Mouse (Mus musculus) kidney, adult 8-10 months (tissue): ENCODE measurements around the gene Olfr520.
"Not testable (repeated sequence)": the region's sequence is repeated elsewhere in the genome, so short reads cannot be mapped to it uniquely, and the experiment has no call there.

Experiments
- DNase-seq, 2 experiments: peaks; one replicate each; pipeline ENCODE4 v3.0.0; 2022

Olfr520 gene

DNA sequence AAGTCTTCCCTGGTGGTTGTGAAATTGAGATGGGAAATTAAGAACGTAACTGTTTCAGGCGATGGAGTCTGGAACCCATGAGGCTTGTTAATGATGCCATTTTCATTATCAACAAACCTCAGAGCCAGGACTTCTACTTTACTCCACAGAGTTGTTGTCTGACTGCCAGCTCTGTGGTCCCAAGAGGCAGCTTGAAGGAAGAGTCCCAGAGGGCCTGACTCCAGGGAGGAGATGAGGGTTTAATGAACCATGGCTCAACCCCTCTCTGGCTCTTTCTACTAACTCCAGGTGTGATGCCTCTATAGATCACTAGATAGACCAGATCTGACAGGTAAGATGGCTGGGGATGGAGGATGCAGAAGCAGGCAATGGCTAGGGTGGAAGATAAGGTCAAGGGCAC, at the start of gene Olfr520:
TSS of gene Olfr520 (plus strand) at position 301 of the 400 bp plus-strand sequence.
- DNase-seq: no peak

DNA sequence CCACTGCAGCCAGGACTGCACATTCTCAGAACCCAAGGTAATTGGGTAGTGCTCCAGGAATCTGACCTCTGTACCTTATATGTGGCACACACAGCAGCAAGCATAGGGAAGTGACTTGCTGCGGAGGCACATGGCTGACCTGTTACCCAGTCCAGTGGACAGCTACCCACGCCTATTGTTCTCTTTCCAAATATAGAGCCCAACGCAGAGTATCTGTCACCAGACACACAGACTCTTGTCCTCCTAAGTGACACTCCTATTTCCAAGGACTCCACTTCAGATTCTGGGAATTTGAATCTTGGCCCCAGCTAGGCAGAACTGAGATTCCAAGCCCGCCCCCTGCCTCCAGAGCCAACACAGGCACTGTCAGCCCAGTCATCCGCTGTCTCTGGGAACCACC, 49.3 kb upstream of the Olfr520 start:
- DNase-seq: peak in 1 of 2 experiments; percentile 16

DNA sequence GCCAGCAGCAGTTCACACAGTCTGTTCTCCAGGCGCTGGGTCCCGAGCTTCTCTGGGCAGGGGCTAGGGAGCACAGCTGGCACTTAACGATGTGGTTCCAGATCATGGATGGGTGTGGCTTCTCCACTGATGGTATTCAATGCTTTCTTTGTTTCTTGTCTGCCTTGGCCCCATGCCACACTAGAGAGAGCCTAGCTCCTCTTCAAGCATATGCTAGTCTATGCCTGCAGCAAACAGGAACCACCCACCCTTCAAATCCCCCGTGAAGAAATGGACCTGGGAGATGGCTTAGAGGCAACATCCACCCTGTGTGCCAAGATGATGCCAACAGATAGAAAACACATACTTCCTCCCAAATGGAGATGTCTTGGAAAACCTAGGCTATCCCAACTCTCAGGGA, 46.0 kb upstream of the Olfr520 start:
- DNase-seq: no peak

DNA sequence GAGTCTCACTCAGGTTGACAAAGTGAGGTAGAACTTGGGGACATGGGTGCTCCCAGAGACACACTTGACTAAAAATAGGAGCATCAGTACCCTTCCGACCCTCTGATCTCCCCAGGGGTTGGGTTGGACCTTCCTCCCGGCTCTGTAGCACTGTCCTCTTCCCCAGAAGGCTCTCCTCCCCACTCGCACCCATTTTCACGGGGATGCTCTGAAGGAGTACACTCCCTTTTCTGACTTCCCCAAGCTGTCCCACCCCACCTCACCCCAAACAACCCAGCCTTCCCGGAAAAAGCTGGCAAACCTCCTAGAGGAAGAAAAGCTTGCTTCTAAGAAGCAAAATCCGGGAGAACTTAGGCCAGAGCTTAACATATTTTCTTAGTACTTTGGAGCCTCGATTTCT, 39.3 kb upstream of the Olfr520 start:
- no peak for DNase-seq

DNA sequence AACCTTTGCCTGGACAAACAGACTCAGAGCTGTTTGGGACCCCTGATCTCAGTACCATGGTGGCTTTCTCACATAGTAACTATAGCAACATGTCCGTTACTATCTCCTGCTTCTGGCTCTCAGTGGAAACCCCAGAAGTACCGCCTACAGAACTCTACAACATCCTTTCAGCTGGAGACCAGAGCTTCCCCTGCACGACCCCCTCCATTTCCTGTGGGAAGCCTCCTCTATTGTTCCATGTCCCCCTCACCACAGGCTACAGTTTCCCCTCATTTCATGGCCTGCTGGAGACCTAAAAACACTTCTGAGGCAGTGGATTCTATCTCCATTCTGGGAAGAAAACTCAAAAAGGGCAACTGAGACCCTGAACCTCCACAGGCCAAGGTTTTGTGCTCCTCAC, 37.7 kb upstream of the Olfr520 start:
- no peak for DNase-seq

DNA sequence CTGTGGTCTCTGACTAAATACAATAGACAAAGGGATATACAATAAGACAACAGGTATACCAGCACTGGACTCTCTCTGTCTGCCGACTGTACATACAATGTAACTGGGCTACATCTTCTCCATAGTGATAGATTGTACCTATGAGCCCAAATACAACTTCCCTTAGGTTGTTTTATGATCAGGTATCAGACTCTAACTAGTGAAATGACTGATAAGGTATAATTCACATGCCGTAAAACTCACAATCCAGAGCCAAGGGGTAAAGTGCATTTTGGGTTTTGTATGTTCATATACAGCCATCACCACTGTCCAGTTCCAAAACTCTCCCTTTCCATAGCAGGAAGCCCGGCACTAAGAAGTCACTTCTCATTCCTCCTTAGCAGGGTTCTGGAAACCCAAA, 36.7 kb upstream of the Olfr520 start:
- DNase-seq: no peak

DNA sequence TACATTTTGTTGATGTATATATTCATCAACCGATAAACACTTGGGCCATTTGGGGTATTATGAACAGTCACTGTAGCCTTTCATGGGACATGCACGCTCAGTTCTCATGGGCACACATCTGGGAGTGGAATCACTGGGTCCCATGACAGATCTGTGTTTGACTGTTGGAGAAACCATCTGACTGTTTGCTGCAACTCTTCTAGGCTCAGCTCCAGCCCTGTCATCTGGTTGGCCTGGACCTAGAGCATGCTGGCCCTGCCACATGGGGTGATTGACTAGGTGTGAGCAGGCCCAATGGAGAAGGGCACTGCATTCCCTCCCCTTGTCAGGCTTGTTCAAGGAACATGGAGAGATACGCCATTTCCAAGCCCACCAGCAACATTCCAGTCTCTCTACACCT, 36.1 kb upstream of the Olfr520 start:
- DNase-seq: no peak

DNA sequence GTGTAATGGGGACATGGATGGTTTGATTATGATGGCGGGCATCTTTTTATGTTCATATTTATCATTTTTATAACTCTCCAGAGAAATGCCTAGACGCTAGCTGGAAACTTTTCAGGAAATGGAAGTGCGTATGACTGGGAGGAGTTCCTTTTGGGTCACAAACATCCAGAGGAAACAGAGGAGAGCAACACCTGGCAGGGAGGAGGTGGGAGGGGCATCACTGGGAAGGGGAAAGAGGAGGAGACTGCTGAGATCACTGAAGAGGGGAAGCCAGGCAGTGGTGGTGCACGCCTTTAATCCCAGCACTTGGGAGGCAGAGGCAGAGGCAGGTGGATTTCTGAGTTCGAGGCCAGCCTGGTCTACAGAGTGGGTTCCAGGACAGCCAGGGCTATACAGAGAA, 35.6 kb upstream of the Olfr520 start:
- DNase-seq: not testable (repeated sequence)

DNA sequence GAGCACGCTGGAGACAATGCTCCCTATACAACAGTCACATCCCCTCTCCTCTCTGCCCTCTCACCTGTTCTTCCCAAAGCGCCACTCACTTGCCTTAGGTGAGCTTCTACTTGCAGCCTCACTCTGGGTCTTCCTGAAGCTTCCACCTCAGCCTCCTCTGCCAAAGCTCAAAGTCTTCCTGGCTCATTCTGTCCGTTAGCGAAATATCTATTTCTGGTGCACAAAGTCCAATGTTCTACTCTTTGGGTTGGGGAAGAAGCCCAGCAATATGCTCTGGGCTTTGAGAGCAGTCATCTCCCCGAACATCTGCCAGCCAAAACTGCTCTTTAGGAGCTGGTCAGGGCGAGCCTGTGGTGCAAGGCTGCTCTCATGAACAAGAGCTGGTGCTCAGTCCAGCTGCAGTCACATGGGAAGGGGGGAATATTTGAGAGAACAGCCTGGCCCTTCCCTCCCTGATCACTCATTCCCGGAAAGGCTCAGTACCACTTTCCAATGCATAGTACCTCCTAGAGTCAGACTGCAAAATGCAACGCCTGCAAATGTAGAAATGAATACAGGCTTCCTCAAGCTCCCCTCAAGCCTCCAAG, 34.5 kb upstream of the Olfr520 start:
- DNase-seq: peak; percentile 58 to 72

DNA sequence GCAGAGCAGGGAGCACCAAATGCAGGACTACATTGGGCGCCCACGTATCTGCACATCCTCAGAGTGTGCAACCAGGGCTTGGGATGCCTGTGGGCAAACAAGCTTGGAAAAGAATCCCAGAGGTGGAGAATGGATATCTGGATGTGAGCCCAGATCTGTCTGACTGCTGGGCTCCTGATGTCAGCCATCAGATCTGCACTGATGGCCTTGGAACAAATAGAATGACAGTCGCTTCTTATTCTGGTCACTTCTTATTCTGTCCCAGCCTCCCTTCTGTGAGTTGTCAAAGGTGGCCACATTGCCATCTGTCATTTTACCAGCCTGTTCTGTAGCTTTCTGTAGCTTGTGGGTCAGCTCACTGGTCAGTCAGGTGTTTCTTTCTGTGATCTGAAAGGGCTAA, 31.5 kb upstream of the Olfr520 start:
- no peak for DNase-seq

DNA sequence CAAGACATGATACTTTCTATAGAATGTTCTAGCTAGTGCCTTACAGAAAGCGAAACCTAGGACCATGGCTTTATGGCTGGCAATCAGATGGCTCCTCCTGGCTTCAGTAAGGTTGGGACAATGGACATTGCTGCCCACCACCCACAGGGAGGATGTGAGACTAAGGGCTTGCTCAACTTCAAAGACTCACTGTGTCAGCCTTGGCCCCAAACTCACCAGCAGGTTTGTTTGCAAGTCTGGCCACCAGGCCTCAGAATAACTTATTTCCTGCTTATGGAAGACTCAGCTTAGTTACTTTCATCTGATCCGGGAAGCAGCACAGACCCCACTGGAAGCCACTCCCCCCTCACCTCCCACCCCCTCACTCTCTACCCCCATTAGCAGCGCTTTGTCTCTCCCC, 31.0 kb upstream of the Olfr520 start:
- DNase-seq: no peak

DNA sequence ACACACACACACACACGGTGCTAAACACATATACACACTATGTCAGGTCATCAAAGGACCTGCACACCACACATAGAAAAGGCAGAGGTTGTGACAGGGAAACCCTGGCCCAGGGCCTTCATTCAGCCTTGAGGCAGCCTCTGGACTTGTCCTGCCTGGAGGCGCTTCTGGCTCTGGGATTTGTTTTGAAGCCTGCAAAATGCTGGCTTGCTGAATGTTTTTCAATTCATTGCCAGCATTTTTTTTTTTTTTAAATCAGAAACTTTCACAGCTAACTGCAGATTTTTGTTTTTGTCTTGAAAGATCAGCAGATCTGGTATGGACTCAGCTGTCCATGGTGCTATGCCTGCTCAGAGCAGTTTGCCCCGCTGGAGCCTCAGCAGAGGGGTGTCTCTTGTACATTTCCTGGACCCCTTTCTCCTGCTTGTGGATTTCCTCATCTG, 30.3 kb upstream of the Olfr520 start:
- DNase-seq: no peak

DNA sequence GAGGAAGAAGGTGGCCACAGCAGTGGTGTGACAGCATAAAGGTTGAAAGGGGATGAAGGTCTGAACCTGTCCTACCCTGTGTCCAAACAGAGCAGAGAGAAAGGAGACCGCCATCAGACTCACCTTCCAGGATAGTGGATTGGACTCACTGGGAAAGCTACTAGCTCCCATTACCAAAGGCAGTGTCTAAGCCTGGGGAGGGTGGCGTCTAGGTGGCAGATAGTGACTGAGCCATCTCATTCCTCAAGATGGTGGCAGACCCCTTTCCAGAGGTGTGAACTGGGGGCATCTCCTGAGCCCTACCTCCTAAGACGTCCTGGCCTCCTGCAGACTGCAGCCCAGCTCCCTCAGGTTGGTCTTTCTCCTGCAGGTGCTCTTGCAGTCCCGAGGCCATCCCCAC, 29.4 kb upstream of the Olfr520 start:
- DNase-seq: no peak

DNA sequence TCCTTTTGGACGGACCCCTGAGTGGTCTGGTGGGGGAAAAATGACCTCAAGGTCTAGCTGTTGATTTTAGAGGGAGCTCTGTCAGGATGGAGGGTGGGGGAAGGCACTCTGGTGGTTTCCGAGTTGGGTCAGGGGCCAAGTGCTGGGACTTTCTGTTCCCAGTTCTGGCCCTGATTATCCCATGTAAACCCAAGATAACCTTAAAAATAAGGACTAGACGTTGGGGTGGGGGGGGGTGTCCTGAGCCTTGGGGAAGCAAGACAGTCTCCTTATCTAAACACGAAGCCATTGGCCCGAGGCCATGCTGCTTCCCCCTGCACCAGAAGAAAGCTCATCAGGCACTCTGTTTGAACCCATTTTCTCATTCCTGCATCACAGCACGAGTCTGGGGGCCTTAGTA, 27.9 kb upstream of the Olfr520 start:
- DNase-seq: no peak

DNA sequence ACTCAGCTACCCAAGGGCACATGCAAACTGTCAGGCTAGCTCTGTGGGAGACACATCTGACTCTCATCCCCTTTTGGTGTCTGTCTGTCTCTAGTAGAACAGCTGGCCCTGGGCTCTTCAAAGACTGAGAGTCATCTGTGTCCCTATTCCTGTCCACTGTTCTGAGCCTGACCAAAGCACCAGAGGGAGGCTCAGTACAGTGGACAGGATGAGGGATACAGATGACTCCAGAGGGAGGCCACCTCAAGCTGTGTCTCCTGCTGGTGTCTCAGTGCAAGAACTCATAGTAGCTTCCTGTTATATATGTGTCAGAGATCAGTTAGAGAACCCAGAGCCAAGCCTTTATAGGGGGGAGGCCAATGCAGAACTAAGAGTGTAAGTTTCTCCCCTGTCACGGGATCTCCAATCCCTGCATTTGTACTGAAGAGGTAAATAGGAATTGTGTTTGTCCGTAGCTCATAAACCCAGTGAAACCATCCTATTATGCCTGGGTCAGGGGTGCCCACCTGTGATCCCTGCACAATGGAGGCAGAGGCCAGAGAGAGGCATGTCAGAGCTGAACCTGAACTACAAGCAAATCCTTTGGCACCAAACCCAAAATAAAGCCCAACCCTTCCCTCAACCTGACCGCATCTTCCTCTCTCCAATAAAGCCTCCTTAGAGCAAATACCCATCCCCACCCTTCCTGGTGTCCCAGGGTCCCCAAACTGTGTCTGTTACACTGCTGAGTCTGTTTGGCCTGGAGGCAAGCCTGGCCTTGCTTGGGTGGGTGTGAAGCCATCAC, 25.1 kb upstream of the Olfr520 start:
- DNase-seq: no peak

DNA sequence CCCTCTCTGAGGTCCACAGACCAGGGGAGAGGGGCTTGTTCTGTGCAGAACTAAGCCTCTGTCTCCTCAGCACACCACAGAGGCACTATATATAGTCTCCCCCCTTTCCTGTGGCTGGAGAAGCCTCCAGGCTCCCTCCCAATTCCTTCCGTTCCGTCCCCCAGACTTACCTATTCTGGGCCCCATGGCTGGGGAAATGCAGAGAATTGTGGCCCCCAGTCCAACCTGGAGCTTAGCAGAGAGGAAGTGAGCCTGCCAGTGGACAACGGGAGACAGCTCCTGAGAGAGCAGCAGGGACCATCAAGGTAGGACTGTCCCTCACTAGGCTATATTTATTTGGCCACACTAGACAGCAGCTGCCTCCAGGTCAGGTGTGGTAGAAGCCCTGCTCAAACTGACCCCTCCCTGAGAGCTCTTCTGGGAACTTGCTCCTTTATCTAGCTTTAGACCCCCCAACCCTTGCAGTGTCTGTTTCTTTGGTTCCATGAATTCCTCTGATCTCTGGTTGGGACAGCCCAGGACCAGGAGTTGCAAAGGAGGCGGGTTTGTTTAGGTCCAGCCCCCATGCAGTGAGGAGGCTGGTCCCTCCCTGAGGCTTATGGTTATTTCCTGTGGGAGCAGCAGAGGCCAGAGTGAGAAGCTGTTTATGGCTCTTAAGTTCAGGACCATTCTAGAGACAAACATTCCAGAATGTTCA, 23.6 kb upstream of the Olfr520 start:
- DNase-seq: peak; percentile 36 to 53

DNA sequence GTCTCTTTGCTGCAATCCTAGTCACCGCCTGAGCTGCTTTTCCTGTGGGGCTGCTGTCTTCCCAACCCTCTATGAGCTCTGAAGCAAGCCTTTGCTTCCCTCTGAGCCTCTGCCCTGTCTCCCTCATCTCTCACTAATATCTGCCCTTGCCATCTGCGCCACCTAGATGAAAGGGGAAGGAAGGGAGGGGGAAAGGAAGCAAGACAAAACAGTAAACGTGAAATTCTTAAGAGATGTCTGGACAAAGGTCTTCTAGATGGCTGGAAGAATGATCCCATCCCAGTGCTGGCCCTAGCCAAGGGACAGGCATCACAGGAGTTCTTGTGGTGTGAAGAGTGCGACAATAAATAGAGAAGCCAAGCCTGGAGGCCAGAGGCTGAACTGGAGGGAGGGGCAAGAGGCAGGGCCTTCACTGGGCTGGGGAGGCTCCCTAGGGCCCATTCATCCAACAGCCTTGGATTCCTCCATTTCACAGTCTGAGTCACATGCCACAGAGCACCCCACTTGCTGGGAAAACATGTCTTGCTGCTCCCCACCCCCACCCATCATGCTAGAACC, 23.0 kb upstream of the Olfr520 start:
- DNase-seq: peak; percentile 23 to 48

DNA sequence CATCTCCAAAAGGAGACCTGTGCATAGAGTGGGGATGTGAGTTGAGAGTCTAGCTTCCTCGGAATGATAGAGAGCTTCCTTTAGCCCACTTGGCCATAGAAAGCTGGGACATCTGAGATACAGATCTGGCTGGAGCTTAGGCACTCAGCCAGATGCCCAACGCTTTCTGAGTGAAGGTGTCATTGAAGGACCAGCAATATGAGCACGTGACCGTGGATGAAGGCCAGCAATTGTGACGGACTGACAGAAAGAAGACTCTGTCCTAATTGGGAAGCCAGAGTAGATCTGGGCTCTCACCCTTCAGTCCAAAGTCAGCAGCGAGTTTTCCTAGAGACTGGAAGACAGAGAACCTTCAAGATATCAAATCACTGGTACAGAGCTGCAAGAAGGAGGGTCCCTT, 22.4 kb upstream of the Olfr520 start:
- no peak for DNase-seq

DNA sequence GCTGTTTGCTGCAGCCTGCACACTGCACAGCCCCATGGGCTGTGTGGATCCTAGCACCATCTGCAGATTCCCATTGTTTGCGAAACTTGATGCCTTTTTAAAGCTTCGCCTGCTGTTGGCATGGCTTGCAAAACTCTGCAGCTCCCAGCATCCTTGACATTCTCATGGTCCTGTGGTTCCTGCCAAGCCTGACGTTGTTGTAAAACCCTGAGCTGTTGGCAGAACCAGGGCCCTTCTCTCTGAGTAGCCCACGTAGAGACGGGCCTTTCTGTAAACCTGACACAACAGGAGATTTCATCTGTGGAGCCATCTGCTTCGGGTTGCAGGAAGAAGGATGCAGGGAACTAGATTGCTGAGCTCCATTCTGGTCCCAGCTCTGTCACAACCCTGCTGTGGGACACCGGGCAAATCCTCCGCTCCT, 21.8 kb upstream of the Olfr520 start:
- DNase-seq: no peak

DNA sequence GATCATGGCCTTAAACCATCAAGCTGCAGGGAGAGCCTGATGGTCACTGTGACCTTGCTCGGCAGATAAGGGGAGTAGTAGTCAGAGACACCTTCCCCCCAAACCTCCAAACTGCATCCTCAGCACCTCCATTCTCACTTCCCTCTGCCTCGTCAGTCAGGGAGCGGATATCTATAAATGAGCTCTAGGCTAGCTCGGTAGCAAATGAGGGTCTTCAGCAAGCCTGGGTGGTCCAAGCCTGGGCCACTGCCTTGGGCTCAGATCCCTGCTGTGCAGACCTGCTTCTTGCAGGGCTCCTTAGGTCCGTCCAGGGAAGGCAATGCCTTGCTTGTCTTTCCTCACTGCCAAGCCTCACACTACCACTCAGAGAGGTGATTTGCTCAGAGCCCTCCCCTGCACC, 21.3 kb upstream of the Olfr520 start:
- DNase-seq: no peak

DNA sequence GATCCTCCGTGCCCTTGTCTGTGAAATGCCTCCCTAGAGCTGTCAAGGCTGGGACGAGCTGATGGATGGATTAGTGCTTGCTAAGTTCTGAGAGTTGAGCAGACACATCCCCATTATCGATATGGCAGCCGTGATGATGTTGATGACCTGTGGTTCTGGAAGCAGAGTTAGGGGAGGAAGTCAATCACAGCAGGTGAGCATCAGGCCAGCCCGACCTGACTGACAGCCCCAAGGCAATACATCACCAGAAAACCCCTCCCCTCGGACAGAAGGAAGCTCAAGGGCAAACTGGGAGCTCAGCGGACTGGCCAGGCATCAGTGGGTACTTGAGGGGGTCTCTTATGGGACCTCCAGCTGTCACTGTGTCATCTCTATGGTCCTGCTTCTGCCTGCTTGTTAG, 20.1 kb upstream of the Olfr520 start:
- DNase-seq: no peak

DNA sequence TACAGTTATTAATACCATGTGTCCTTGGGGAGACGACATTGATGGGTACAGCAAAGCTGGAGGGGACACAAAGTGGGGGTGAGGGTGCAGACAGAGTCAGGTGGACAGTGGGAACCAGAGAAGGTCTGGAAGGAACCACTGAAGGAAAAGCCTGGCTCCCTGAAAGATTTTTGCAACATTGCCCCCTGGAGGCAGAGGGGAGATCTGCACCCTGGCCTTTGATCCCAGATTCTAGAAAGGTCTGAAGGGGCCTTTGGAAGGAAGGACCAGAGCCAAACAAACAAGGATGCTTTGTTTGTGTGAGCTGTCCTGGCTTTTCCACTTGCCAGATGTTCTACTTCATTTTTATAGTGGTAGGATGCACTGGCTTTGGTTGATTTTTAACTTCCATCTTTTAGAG, 19.6 kb upstream of the Olfr520 start:
- DNase-seq: peak; percentile 52 to 79

DNA sequence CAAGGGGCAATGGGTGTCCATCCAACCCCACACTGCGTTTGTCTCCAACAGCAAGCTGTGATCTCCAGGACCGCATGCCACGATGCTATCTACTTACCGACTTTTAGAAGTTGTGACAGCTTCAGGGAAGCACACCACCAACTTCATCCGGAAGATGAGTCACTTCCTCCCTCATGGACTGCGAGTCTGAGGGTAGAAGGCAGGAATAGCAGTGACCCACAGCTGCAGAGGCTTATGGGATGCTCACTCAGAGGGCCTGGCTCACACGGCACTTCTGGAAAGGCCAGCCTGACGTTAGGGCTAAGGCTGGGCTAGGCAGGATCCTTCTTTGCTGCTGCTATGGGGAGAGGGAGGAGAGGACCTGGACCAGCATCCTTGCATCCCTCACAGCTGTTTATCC, 18.9 kb upstream of the Olfr520 start, which contains the start of gene Slco2b1:
TSS of gene Slco2b1 (minus strand) at position 175 of the 400 bp plus-strand sequence.
- DNase-seq: no peak

DNA sequence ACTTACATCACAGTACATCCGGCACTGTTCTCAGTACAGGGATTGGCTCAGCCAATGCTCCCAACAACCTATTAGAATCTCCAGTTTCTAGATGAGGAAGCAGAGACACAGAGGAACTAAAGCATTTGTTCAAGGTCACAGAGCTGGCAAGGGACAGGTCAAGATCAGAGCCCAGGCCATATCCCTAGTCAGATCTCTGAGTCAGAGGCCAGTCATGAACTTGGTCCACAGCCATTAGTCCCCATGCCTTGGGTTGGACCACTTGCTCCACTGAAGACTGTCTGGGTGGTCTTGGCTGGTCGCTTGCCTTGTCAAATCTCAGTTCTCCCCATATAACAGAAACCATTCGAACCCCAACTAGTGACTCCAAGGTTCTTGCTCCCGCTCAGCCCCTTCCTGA, 17.6 kb upstream of the Olfr520 start:
- DNase-seq: no peak
